Mouse (Mus musculus): ENCODE measurements around the gene Plp2.
"Not testable (repeated sequence)": the region's sequence is repeated elsewhere in the genome, so short reads cannot be mapped to it uniquely, and the experiment has no call there.

Gene Plp2

GRCm38 (mm10) chrX:7670921-7671623 lies at the start of gene Plp2:
TSS of gene Plp2 (minus strand) at chrX:7671390.
- peak in 1 of 2 experiments; percentile 33 for DNase-seq (ENCODE audit: low spot score in 2 of 2)

GRCm38 (mm10) chrX:7716058-7716457 lies 44.9 kb upstream of the Plp2 start:
- DNase-seq (ENCODE audit: low spot score in 2 of 2), result not testable (repeated sequence)

- DNase-seq (ENCODE audit: low spot score in 2 of 2), result peak; percentile 89
Measured at GRCm38 (mm10) chrX:7714135-7714899, 43.1 kb upstream of the Plp2 start, which contains the start of gene Wdr45. TSS of gene Wdr45 (plus strand) at chrX:7714333.

- DNase-seq (ENCODE audit: low spot score in 2 of 2), result not testable (repeated sequence)
Measured at GRCm38 (mm10) chrX:7713764-7714134, 42.6 kb upstream of the Plp2 start.

GRCm38 (mm10) chrX:7696954-7697381 lies 25.8 kb upstream of the Plp2 start, which contains the start of gene Gpkow:
TSS of gene Gpkow (plus strand) at chrX:7697131.
- peak; percentile 69 to 72 for DNase-seq (ENCODE audit: low spot score in 2 of 2)

GRCm38 (mm10) chrX:7696520-7696919 lies 25.3 kb upstream of the Plp2 start:
- no peak for DNase-seq (ENCODE audit: low spot score in 2 of 2)

GRCm38 (mm10) chrX:7692862-7693261 lies 21.7 kb upstream of the Plp2 start:
- DNase-seq (ENCODE audit: low spot score in 2 of 2), result no peak

GRCm38 (mm10) chrX:7690486-7690885 lies 19.3 kb upstream of the Plp2 start:
- DNase-seq (ENCODE audit: low spot score in 2 of 2), result no peak

- DNase-seq (ENCODE audit: low spot score in 2 of 2), result no peak
Measured at GRCm38 (mm10) chrX:7688321-7688720, 17.1 kb upstream of the Plp2 start.

GRCm38 (mm10) chrX:7680864-7681263 lies 9.7 kb upstream of the Plp2 start, which contains the start of gene Magix:
TSS of gene Magix (minus strand) at chrX:7681251.
- DNase-seq (ENCODE audit: low spot score in 2 of 2), result no peak

- DNase-seq (ENCODE audit: low spot score in 2 of 2), result no peak
Measured at GRCm38 (mm10) chrX:7680057-7680412, 8.8 kb upstream of the Plp2 start.

GRCm38 (mm10) chrX:7679405-7680056 lies 8.3 kb upstream of the Plp2 start:
- DNase-seq (ENCODE audit: low spot score in 2 of 2), result peak; percentile 84 to 87

GRCm38 (mm10) chrX:7678986-7679385 lies 7.8 kb upstream of the Plp2 start:
- DNase-seq (ENCODE audit: low spot score in 2 of 2), result no peak

- no peak for DNase-seq (ENCODE audit: low spot score in 2 of 2)
Measured at GRCm38 (mm10) chrX:7675001-7675380, 3.8 kb upstream of the Plp2 start.

- no peak for DNase-seq (ENCODE audit: low spot score in 2 of 2)
Measured at GRCm38 (mm10) chrX:7674284-7675000, 3.3 kb upstream of the Plp2 start.

- no peak for DNase-seq (ENCODE audit: low spot score in 2 of 2)
Measured at GRCm38 (mm10) chrX:7673578-7674281, 2.5 kb upstream of the Plp2 start.

GRCm38 (mm10) chrX:7672739-7673138 lies 1.5 kb upstream of the Plp2 start:
- DNase-seq (ENCODE audit: low spot score in 2 of 2), result no peak

- DNase-seq (ENCODE audit: low spot score in 2 of 2), result peak in 1 of 2 experiments; percentile 60
Measured at GRCm38 (mm10) chrX:7670390-7670881, 754 bp downstream of the Plp2 start.

GRCm38 (mm10) chrX:7665739-7666502 lies 5.3 kb downstream of the Plp2 start:
- DNase-seq (ENCODE audit: low spot score in 2 of 2), result no peak

- DNase-seq (ENCODE audit: low spot score in 2 of 2), result no peak
Measured at GRCm38 (mm10) chrX:7664791-7665190, 6.4 kb downstream of the Plp2 start.
